Mouse (Mus musculus) brain, embryonic 14.5 days (tissue): ENCODE measurements at regions not wholly inside any gene's neighbourhood (a gene's known extent, or its start where the extent isn't known, plus 50 kb on each side); places are given as distances from the start of the nearest gene placed in this dataset.

Source experiments
- DNase-seq: peaks from one replicate; pipeline ENCODE4 v3.0.0-alpha.2; 2011; ENCODE audit warnings: low read depth
- CTCF ChIP-seq: fragments of 200-500 bp; IDR thresholded peaks from 2 replicates; pipeline ENCODE4 v1.5.1; 2012; ENCODE audit warnings: inconsistent platforms, mild to moderate bottlenecking, moderate library complexity, borderline replicate concordance; ENCODE audit not compliant: insufficient read depth, insufficient read length; ENCODE audit errors: extremely low read depth
- POLR2A ChIP-seq: fragments of 200-500 bp; IDR thresholded peaks from 2 replicates; pipeline ENCODE4 v1.6.1; 2012; ENCODE audit warnings: mild to moderate bottlenecking, inconsistent platforms, borderline replicate concordance; ENCODE audit not compliant: poor library complexity, insufficient read depth, insufficient read length, severe bottlenecking; ENCODE audit errors: extremely low read depth

- no peak for DNase-seq
- TF ChIP-seq POLR2A (no peak), CTCF (no peak)
These were observed 110.2 kb downstream of the Rybp start for GRCm38 (mm10) chr6:100176914-100177560.

- DNase-seq: peak; percentile 85
- no peak for TF ChIP-seq POLR2A
- TF ChIP-seq CTCF: no peak
These were observed 116.5 kb downstream of the Rybp start for GRCm38 (mm10) chr6:100170711-100171348.

- DNase-seq: no peak
- no peak for TF ChIP-seq CTCF
- no peak for TF ChIP-seq POLR2A
These were observed 120.0 kb downstream of the Rybp start for GRCm38 (mm10) chr6:100167321-100167720.

DNA sequence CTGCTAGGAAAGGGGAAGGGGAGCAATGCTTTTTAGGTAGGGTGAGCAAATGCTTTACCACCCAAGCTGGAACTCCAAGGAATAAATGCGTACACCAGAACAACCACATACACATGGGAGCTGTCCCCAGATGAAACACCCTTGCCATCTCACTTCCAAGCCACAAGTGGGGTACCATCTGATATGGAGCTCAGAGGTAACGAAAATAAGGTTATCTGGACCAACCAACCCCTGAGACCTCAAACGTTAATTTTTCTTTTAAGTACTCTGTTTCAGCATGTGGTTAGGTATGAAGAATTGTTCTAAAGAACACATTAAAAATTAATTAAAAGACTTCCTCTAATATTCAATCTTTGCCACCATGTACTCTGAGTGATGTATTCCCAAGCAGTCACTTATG, 121.5 kb downstream of the Rybp start:
- no peak for DNase-seq
- no peak for TF ChIP-seq CTCF
- no peak for TF ChIP-seq POLR2A

GRCm38 (mm10) chr6:100164162-100164561, 123.1 kb downstream of the Rybp start:
- no peak for DNase-seq

GRCm38 (mm10) chr6:100163814-100164130, 123.5 kb downstream of the Rybp start:
- DNase-seq: no peak
- TF ChIP-seq POLR2A (no peak), CTCF (no peak)

More at GRCm38 (mm10) chr6:100164162-100164561, 123.1 kb downstream of the Rybp start:
- no peak for TF ChIP-seq CTCF
- TF ChIP-seq POLR2A: no peak

DNA sequence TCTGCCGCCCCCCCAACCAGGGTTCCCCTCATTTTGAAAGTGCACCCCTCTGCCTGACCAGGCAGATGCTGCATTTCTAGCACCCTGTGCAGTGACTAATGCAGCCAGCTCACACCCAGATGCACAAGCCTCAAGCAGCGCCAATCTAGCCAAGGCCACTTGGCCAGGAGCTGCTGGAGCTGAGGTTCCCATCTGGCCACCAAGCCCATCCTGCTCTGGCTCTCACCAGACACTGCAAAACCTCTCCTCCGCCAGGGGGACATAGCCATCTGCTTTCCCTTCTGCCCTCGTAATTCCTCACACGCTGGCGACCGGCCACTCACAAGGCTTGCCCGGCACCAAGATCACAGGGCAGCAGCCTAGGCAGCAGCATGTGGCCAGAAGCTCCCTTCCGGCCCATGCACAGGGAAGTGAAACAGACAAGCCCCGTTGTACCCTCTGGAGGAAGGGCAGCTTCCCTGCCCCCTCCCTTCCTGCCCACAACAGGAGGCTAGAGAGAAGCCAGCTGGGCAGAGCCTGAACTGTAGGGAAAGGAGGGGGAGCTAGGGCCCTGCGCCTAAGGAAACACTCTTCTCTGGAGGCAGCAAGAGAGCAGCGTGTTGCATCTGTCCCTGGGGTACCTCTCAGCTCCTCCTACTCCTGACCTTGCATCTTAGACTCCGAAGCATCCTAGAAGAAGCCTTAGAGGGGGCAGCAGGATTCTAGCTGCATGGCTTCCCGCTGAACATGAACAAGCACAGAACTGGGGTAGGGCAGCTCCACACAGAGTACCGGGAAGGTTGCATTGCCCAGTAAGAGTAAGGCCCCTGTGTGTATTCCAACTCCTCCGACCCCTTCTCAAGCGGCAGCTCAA, 124.1 kb downstream of the Rybp start:
- TF ChIP-seq CTCF (peak; percentile 59), POLR2A (no peak)
- peak; percentile 93 for DNase-seq

DNA sequence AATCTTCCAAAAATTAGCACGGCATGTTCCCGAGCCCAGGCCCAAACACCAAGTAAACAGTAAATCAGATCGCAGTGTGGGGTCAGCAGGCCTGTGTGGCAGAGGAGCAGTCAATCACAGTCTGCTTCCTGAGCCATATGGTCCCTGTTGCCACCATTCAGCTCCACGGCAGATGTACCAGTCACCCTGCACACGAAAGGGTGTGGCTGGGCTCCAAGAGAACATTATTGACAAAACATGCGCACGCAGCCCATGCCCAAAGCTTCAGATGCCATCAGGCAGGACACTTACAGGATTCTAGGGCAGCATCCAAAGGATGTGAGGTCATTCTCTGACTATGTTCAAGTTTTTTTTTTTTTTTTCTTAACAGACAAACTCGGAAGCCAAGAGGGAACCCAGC, 126.6 kb downstream of the Rybp start:
- peak; percentile 78 for DNase-seq
- no peak for TF ChIP-seq POLR2A
- no peak for TF ChIP-seq CTCF

DNA sequence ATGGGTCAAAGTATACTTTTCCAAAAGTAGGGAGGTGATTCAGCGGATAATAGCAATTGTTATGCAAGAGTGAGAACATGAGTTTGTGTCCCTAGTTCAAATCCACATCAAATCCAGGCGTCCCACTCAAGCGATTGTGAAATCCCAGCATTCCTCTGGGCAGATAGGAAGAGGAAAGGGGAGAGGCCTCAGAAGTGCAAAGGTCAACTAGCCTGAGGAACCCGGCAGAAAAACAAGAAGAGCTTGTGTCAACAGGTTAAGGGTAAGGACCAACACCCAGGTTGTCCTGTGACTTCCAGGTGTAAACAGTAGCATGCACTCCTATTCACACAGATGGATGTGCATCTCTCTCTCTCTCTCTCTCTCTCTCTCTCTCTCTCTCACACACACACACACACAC, 127.5 kb downstream of the Rybp start:
- DNase-seq: no peak
- TF ChIP-seq POLR2A (no peak), CTCF (no peak)

- no peak for DNase-seq
- TF ChIP-seq CTCF: no peak
- no peak for TF ChIP-seq POLR2A
These were observed 128.0 kb downstream of the Rybp start for GRCm38 (mm10) chr6:100159246-100159645.

DNA sequence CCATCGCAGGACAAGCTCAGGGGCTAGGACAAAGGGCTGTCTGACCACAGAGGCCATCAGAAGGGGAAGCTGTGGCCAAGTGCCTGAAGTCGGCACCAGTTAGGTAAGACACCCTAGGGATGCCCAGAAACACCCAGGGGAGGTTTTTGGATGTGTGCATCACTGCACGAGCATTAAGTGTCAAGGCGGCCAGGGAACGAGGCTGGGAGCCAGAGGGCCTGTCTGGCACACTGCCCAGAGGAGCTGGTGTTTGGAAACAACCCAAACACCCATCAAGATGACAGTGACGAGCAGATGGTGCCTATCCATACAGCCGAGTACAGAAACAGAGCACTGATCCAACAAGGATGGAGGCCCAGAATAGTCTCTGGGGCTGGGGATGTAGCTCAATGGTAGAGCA, 130.0 kb downstream of the Rybp start:
- no peak for TF ChIP-seq POLR2A
- no peak for TF ChIP-seq CTCF
- peak; percentile 93 for DNase-seq

DNA sequence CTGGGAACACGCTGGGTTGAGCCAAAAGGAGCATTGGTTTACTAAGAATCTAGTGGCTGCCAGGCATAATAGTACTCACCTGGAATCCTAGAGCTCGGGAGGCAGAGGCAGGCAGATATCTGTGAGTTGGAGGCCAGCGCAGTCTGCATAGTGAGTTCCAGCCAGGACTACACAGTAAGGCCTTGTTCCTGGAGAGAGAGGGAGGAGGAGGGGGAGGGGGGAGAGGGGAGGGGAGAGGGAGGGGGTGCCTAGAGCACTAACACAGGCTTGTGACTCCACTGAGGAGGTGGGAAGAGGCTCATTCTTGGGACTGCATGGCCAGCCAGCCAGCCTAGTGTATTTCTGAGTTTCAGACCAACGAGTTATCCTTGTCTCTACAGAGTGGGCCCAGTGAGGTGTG, 131.1 kb downstream of the Rybp start:
- peak; percentile 55 for DNase-seq
- TF ChIP-seq CTCF: no peak
- no peak for TF ChIP-seq POLR2A

DNA sequence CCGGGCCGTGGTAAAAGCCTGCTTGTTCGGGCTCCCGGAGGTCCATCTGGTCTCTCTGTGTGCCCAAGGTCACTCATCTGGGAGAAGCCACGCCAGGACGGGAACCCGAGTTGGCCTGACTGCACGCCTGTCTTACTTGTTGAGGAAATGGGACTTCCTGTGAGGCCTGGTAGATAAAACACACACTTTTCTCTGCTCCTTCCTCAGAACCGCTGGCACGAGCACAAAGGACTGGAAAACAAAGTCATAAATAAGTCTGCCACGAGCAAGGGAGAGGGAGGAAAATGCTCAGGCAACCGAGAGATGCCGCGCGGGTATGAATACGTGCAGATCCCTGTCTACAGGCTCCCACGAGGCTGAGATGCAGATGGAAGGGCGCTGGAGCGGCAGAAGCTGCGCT, 131.6 kb downstream of the Rybp start:
- TF ChIP-seq CTCF: no peak
- no peak for TF ChIP-seq POLR2A
- DNase-seq: peak; percentile 72
